Comparison of ENCODE assay signal across 8 mouse cellular contexts in genomic region chr3:107695219-107695947, GRCm38 (mm10). TPM values are rescaled to one million over a fixed set of nuclear protein-coding genes. Genes with fewer than 3 reads are reported as not detected.
DNase-seq lines count a peak whose midpoint lies in the region; ATAC-seq and TF ChIP-seq lines count a peak whose summit lies in the region.

No protein-coding gene starts in this region.

- H3K4me1 ChIP-seq in E14TG2a.4 (replicated peaks; ENCODE audit: low read depth, low read length) = peaks cover 17% of the 10 kb centered on the region
- H3K4me1 ChIP-seq in intestine, embryonic 15.5 days (replicated peaks) = peaks cover 27% of the 10 kb centered on the region; the same call in 1 of the 2 replicates
- peaks cover 29% of the 10 kb centered on the region for H3K4me1 ChIP-seq in neural tube, embryonic 12.5 days

- H3K9ac ChIP-seq in intestine, embryonic 15.5 days = peak overlapping the region; percentile 94
- peak overlapping the region; percentile 98 for H3K9ac ChIP-seq in neural tube, embryonic 12.5 days

- 4% methylated on average over 16 of the region's 16 CpGs for WGBS in intestine, embryonic 15.5 days
- 5% methylated on average over 16 of the region's 16 CpGs for WGBS in neural tube, embryonic 12.5 days

- H3K4me3 ChIP-seq in E14TG2a.4 (replicated peaks; ENCODE audit: low read length) = peak overlapping the region; percentile 93
- H3K4me3 ChIP-seq in intestine, embryonic 15.5 days (replicated peaks) = peak overlapping the region; percentile 81
- H3K4me3 ChIP-seq in neural tube, embryonic 12.5 days = peak overlapping the region; percentile 83

- peak; percentile 15 for DNase-seq in kidney, adult 9 months
- DNase-seq in kidney, adult 8-10 months = no peak
- DNase-seq in embryo, embryonic 9.5 days (ENCODE audit: extremely low spot score) = peak; percentile 5
- DNase-seq in ovary, postnatal 14 days (ENCODE audit: low spot score) = no peak
- no peak for DNase-seq in ovary, postnatal 10 days (ENCODE audit: low spot score)

- no peaks in the 10 kb centered on the region for H3K36me3 ChIP-seq in E14TG2a.4 (ENCODE audit: insufficient read depth, low read length)
- H3K36me3 ChIP-seq in intestine, embryonic 15.5 days = no peaks in the 10 kb centered on the region
- H3K36me3 ChIP-seq in neural tube, embryonic 12.5 days = no peaks in the 10 kb centered on the region

- H3K4me2 ChIP-seq in intestine, embryonic 15.5 days (replicated peaks) = peak overlapping the region; percentile 81
- H3K4me2 ChIP-seq in neural tube, embryonic 12.5 days (replicated peaks) = peak overlapping the region; percentile 72

- peak overlapping the region; percentile 95 for H3K27ac ChIP-seq in intestine, embryonic 15.5 days
- peak overlapping the region; percentile 93 for H3K27ac ChIP-seq in neural tube, embryonic 12.5 days

- H3K9me3 ChIP-seq in E14TG2a.4 (ENCODE audit: low read length) = no peaks in the 10 kb centered on the region
- no peaks in the 10 kb centered on the region for H3K9me3 ChIP-seq in intestine, embryonic 15.5 days
- H3K9me3 ChIP-seq in neural tube, embryonic 12.5 days = no peaks in the 10 kb centered on the region

- H3K27me3 ChIP-seq in E14TG2a.4 (ENCODE audit: insufficient read depth, low read length) = no peaks in the 10 kb centered on the region
- no peaks in the 10 kb centered on the region for H3K27me3 ChIP-seq in intestine, embryonic 15.5 days (replicated peaks)
- H3K27me3 ChIP-seq in neural tube, embryonic 12.5 days (replicated peaks) = no peaks in the 10 kb centered on the region

- no peak for TF ChIP-seq CTCF in E14TG2a.4 (conservative IDR thresholded peaks at IDR 0.05; ENCODE audit: low read length)

- ATAC-seq in intestine, embryonic 15.5 days = no peak
- no peak for ATAC-seq in neural tube, embryonic 12.5 days (ENCODE audit: low FRiP score, low read depth)

RNA-seq across cellular contexts. Expression of gene Ahcyl1, which starts 1.0 kb away (rescaled TPM):
- 77.6 and 79.8 TPM in 2 replicates for polyA plus RNA-seq in intestine, embryonic 15.5 days (2015; fragmentation: Nextera tagmentation; extraction: Ambion mirVana)
- polyA plus RNA-seq in neural tube, embryonic 12.5 days (2016; fragmentation: Nextera tagmentation; extraction: Ambion mirVana) = 123 and 137 TPM in 2 replicates

Comparison
In these comparisons a context has a peak if more than half of its experiments do, and no peak if none do; other contexts are left out.
1. DNase-seq: peak in kidney, adult 9 months (single experiment) and embryo, embryonic 9.5 days (single experiment); none in kidney, adult 8-10 months (0 of 2), ovary, postnatal 14 days (single experiment) and ovary, postnatal 10 days (single experiment).
2. Peak in every context shown above with its lines, with median percentiles within 50 percentile points of each other: H3K4me3 ChIP-seq.